Mouse (Mus musculus): ENCODE results near the gene Evx1. TPM values are rescaled to one million over a fixed set of nuclear protein-coding genes. Genes with fewer than 3 reads are reported as not detected.

Evx1 gene
- polyA plus RNA-seq, 1 experiment, result 0.02 TPM

GRCm38 (mm10) chr6:52292328-52292727 lies 21.0 kb upstream of the Evx1 start:
- Histone ChIP-seq H3K4me1 (ENCODE audit: control insufficient read depth, insufficient read depth, low read length) (peaks cover 7% of the 10 kb centered on the region), H3K36me3 (ENCODE audit: control insufficient read depth, insufficient read depth, low read length) (no peaks in the 10 kb centered on the region), H3K4me3 (ENCODE audit: control insufficient read depth, low read depth, low read length) (no peak overlapping the region), H3K27ac (ENCODE audit: control insufficient read depth, insufficient read depth, low read depth, low read length) (no peak overlapping the region), H3K27me3 (ENCODE audit: control insufficient read depth, insufficient read depth, low read length) (peaks cover 2% of the 10 kb centered on the region; the same call in 1 of the 2 replicates)
- TF ChIP-seq CTCF (IDR thresholded peaks at IDR 0.05; ENCODE audit: control insufficient read depth, insufficient read depth, insufficient replicate concordance, low read depth, low read length) (no peak), POLR2A (IDR thresholded peaks at IDR 0.05; ENCODE audit: control insufficient read depth, low read depth, low read length) (no peak)

GRCm38 (mm10) chr6:52294616-52295015 lies 18.7 kb upstream of the Evx1 start:
- TF ChIP-seq CTCF (IDR thresholded peaks at IDR 0.05; ENCODE audit: control insufficient read depth, insufficient read depth, insufficient replicate concordance, low read depth, low read length) (no peak), POLR2A (IDR thresholded peaks at IDR 0.05; ENCODE audit: control insufficient read depth, low read depth, low read length) (no peak)
- Histone ChIP-seq H3K4me3 (ENCODE audit: control insufficient read depth, low read depth, low read length) (no peak overlapping the region), H3K36me3 (ENCODE audit: control insufficient read depth, insufficient read depth, low read length) (no peaks in the 10 kb centered on the region), H3K27me3 (ENCODE audit: control insufficient read depth, insufficient read depth, low read length) (peaks cover 2% of the 10 kb centered on the region; the same call in 1 of the 2 replicates), H3K27ac (ENCODE audit: control insufficient read depth, insufficient read depth, low read depth, low read length) (no peak overlapping the region), H3K4me1 (ENCODE audit: control insufficient read depth, insufficient read depth, low read length) (peaks cover 7% of the 10 kb centered on the region)

- Histone ChIP-seq H3K4me1 (ENCODE audit: control insufficient read depth, insufficient read depth, low read length) (no peaks in the 10 kb centered on the region), H3K4me3 (ENCODE audit: control insufficient read depth, low read depth, low read length) (peak overlapping the region; percentile 50; the same call in 1 of the 2 replicates), H3K27ac (ENCODE audit: control insufficient read depth, insufficient read depth, low read depth, low read length) (no peak overlapping the region), H3K27me3 (ENCODE audit: control insufficient read depth, insufficient read depth, low read length) (no peaks in the 10 kb centered on the region), H3K36me3 (ENCODE audit: control insufficient read depth, insufficient read depth, low read length) (no peaks in the 10 kb centered on the region)
- no peak for TF ChIP-seq POLR2A (IDR thresholded peaks at IDR 0.05; ENCODE audit: control insufficient read depth, low read depth, low read length)
- no peak for TF ChIP-seq CTCF (IDR thresholded peaks at IDR 0.05; ENCODE audit: control insufficient read depth, insufficient read depth, insufficient replicate concordance, low read depth, low read length)
Measured at GRCm38 (mm10) chr6:52298511-52298910, 14.8 kb upstream of the Evx1 start.

GRCm38 (mm10) chr6:52300806-52301205 lies 12.5 kb upstream of the Evx1 start:
- Histone ChIP-seq H3K36me3 (ENCODE audit: control insufficient read depth, insufficient read depth, low read length) (no peaks in the 10 kb centered on the region), H3K27ac (ENCODE audit: control insufficient read depth, insufficient read depth, low read depth, low read length) (no peak overlapping the region), H3K4me1 (ENCODE audit: control insufficient read depth, insufficient read depth, low read length) (peaks cover under 1% of the 10 kb centered on the region; the same call in 1 of the 2 replicates), H3K27me3 (ENCODE audit: control insufficient read depth, insufficient read depth, low read length) (no peaks in the 10 kb centered on the region), H3K4me3 (ENCODE audit: control insufficient read depth, low read depth, low read length) (no peak overlapping the region)
- TF ChIP-seq CTCF (IDR thresholded peaks at IDR 0.05; ENCODE audit: control insufficient read depth, insufficient read depth, insufficient replicate concordance, low read depth, low read length), result no peak
- no peak for TF ChIP-seq POLR2A (IDR thresholded peaks at IDR 0.05; ENCODE audit: control insufficient read depth, low read depth, low read length)

GRCm38 (mm10) chr6:52303426-52303825 lies 9.9 kb upstream of the Evx1 start:
- Histone ChIP-seq H3K4me3 (ENCODE audit: control insufficient read depth, low read depth, low read length) (no peak overlapping the region), H3K36me3 (ENCODE audit: control insufficient read depth, insufficient read depth, low read length) (no peaks in the 10 kb centered on the region), H3K27ac (ENCODE audit: control insufficient read depth, insufficient read depth, low read depth, low read length) (no peak overlapping the region), H3K4me1 (ENCODE audit: control insufficient read depth, insufficient read depth, low read length) (peaks cover 2% of the 10 kb centered on the region; the same call in 1 of the 2 replicates), H3K27me3 (ENCODE audit: control insufficient read depth, insufficient read depth, low read length) (no peaks in the 10 kb centered on the region)
- no peak for TF ChIP-seq CTCF (IDR thresholded peaks at IDR 0.05; ENCODE audit: control insufficient read depth, insufficient read depth, insufficient replicate concordance, low read depth, low read length)
- no peak for TF ChIP-seq POLR2A (IDR thresholded peaks at IDR 0.05; ENCODE audit: control insufficient read depth, low read depth, low read length)

- Histone ChIP-seq H3K4me3 (ENCODE audit: control insufficient read depth, low read depth, low read length) (peak overlapping the region; percentile 10), H3K4me1 (ENCODE audit: control insufficient read depth, insufficient read depth, low read length) (peaks cover 10% of the 10 kb centered on the region), H3K27me3 (ENCODE audit: control insufficient read depth, insufficient read depth, low read length) (no peaks in the 10 kb centered on the region; the same call in none of the 2 replicates), H3K27ac (ENCODE audit: control insufficient read depth, insufficient read depth, low read depth, low read length) (no peak overlapping the region), H3K36me3 (ENCODE audit: control insufficient read depth, insufficient read depth, low read length) (no peaks in the 10 kb centered on the region)
- peak; percentile 20; the same call in 1 of the 2 replicates for TF ChIP-seq CTCF (IDR thresholded peaks at IDR 0.05; ENCODE audit: control insufficient read depth, insufficient read depth, insufficient replicate concordance, low read depth, low read length)
- no peak for TF ChIP-seq POLR2A (IDR thresholded peaks at IDR 0.05; ENCODE audit: control insufficient read depth, low read depth, low read length)
Measured at GRCm38 (mm10) chr6:52305877-52306389, 7.4 kb upstream of the Evx1 start.

- TF ChIP-seq CTCF (IDR thresholded peaks at IDR 0.05; ENCODE audit: control insufficient read depth, insufficient read depth, insufficient replicate concordance, low read depth, low read length), result no peak
- TF ChIP-seq POLR2A (IDR thresholded peaks at IDR 0.05; ENCODE audit: control insufficient read depth, low read depth, low read length), result no peak
- peaks cover 9% of the 10 kb centered on the region for H3K27me3 ChIP-seq (ENCODE audit: control insufficient read depth, insufficient read depth, low read length)
- H3K36me3 ChIP-seq (ENCODE audit: control insufficient read depth, insufficient read depth, low read length), result no peaks in the 10 kb centered on the region
- no peak overlapping the region for H3K4me3 ChIP-seq (ENCODE audit: control insufficient read depth, low read depth, low read length)
- peaks cover 14% of the 10 kb centered on the region for H3K4me1 ChIP-seq (ENCODE audit: control insufficient read depth, insufficient read depth, low read length)
- H3K27ac ChIP-seq (ENCODE audit: control insufficient read depth, insufficient read depth, low read depth, low read length), result no peak overlapping the region
Measured at GRCm38 (mm10) chr6:52309766-52310165, 3.5 kb upstream of the Evx1 start.
